Mouse (Mus musculus) kidney, embryonic 14.5 days (tissue): ENCODE measurements around the gene Rpl9. TPM values are rescaled to one million over a fixed set of nuclear protein-coding genes. Genes with fewer than 3 reads are reported as not detected.

Experiments
- ATAC-seq: fragments of 200-750 bp; cut with Nextera tagmentation; 2 replicates; pipeline ENCODE4 v1.8.0; 2017; ENCODE audit warnings: moderate number of reproducible peaks, mild to moderate bottlenecking, moderate TSS enrichment, moderate library complexity; ENCODE audit not compliant: low FRiP score, low TSS enrichment
- H3K27ac ChIP-seq: fragments of 300-500 bp; sonication (generic); 2 replicates; pipeline ENCODE4 v1.5.1; 2014; ENCODE audit warnings: low read depth, mild to moderate bottlenecking, low read length, moderate library complexity, mixed read lengths
- H3K27me3 ChIP-seq: fragments of 300-500 bp; sonication (generic); 2 replicates; pipeline ENCODE4 v1.6.1; 2014; ENCODE audit warnings: mild to moderate bottlenecking, low read length; ENCODE audit not compliant: control insufficient read depth, insufficient read depth
- H3K36me3 ChIP-seq: fragments of 300-500 bp; sonication (generic); 2 replicates; pipeline ENCODE4 v1.6.1; 2014; ENCODE audit warnings: low read length, mixed read lengths; ENCODE audit not compliant: control insufficient read depth, insufficient read depth
- H3K4me1 ChIP-seq: fragments of 300-500 bp; sonication (generic); 2 replicates; pipeline ENCODE4 v1.6.1; 2014; ENCODE audit warnings: low read length, mixed read lengths; ENCODE audit not compliant: control insufficient read depth, insufficient read depth
- H3K4me2 ChIP-seq: fragments of 300-500 bp; sonication (generic); replicated peaks from 2 replicates; pipeline ENCODE4 v1.6.1; 2014; ENCODE audit warnings: low read depth, mild to moderate bottlenecking, low read length
- H3K4me3 ChIP-seq: fragments of 300-500 bp; sonication (generic); 2 replicates; pipeline ENCODE4 v1.5.1; 2014; ENCODE audit warnings: mild to moderate bottlenecking, low read length
- H3K9ac ChIP-seq: fragments of 300-500 bp; sonication (generic); 2 replicates; pipeline ENCODE4 v1.6.1; 2014; ENCODE audit warnings: low read depth, mild to moderate bottlenecking, low read length, moderate library complexity
- H3K9me3 ChIP-seq: fragments of 300-500 bp; sonication (generic); 2 replicates; pipeline ENCODE4 v1.6.1; 2016; ENCODE audit warnings: low read length; ENCODE audit not compliant: control insufficient read depth
- WGBS: fragments of 180-500 bp; shearing (Covaris S2); extraction: QIAGEN DNeasy Blood & Tissue Kit; methylation state at CpG from one replicate; pipeline ENCODE4 v1.1.7; 2014; 5-methylcytosine and 5-hydroxymethylcytosine counted together
- polyA plus RNA-seq: library from polyadenylated mRNA; unstranded; fragments of >200 nt; fragmentation: Nextera tagmentation; extraction: Ambion mirVana; gene quantifications from 2 replicates; pipeline ENCODE4 v1.2.1, GENCODE M21; 2014

Gene Rpl9
- polyA plus RNA-seq, 1 experiment from 2014 or later = 1,219 TPM

GRCm38 (mm10) chr5:65391753-65392152, 509 bp upstream of the Rpl9 start:
- H3K36me3 ChIP-seq = peaks cover 50% of the 10 kb centered on the region
- H3K9ac ChIP-seq = peak overlapping the region; percentile 60
- 0 out of 2 replicates have a peak overlapping the region, but pooled peaks have one; percentile 10 for H3K27ac ChIP-seq
- peaks cover 8% of the 10 kb centered on the region; the same call in 1 of the 2 replicates for H3K4me1 ChIP-seq
- peak; percentile 45; the same call in 1 of the 2 replicates for ATAC-seq
- peak overlapping the region; percentile 71 for H3K4me3 ChIP-seq
- peak overlapping the region; percentile 57 for H3K4me2 ChIP-seq
- H3K9me3 ChIP-seq = no peaks in the 10 kb centered on the region
- 2% methylated on average over 12 of the region's 12 CpGs for WGBS
- no peaks in the 10 kb centered on the region for H3K27me3 ChIP-seq

GRCm38 (mm10) chr5:65387008-65387867, 4.0 kb downstream of the Rpl9 start:
- no peak for ATAC-seq
- Histone ChIP-seq H3K4me1 (peaks cover 8% of the 10 kb centered on the region; the same call in 1 of the 2 replicates), H3K9ac (no peak overlapping the region), H3K4me3 (no peak overlapping the region), H3K9me3 (no peaks in the 10 kb centered on the region), H3K36me3 (peaks cover 33% of the 10 kb centered on the region), H3K4me2 (no peak overlapping the region), H3K27ac (no peak overlapping the region), H3K27me3 (no peaks in the 10 kb centered on the region)
- 86% methylated on average over 6 of the region's 6 CpGs for WGBS

GRCm38 (mm10) chr5:65385704-65386103, 5.5 kb downstream of the Rpl9 start:
- H3K9me3 ChIP-seq = no peaks in the 10 kb centered on the region
- H3K36me3 ChIP-seq = peaks cover 33% of the 10 kb centered on the region
- no peak overlapping the region for H3K27ac ChIP-seq
- ATAC-seq = no peak
- H3K4me3 ChIP-seq = no peak overlapping the region
- no peaks in the 10 kb centered on the region for H3K27me3 ChIP-seq
- no peak overlapping the region for H3K9ac ChIP-seq
- WGBS = 75% methylated on average over 2 of the region's 2 CpGs
- H3K4me1 ChIP-seq = peaks cover 8% of the 10 kb centered on the region; the same call in 1 of the 2 replicates
- H3K4me2 ChIP-seq = no peak overlapping the region

GRCm38 (mm10) chr5:65374746-65375145, 16.5 kb downstream of the Rpl9 start:
- H3K9me3 ChIP-seq = no peaks in the 10 kb centered on the region
- no peak overlapping the region for H3K4me3 ChIP-seq
- no peaks in the 10 kb centered on the region for H3K36me3 ChIP-seq
- no peak overlapping the region for H3K4me2 ChIP-seq
- ATAC-seq = no peak
- WGBS = 79% methylated on average over 7 of the region's 7 CpGs
- no peaks in the 10 kb centered on the region for H3K27me3 ChIP-seq
- H3K27ac ChIP-seq = no peak overlapping the region
- H3K9ac ChIP-seq = no peak overlapping the region
- H3K4me1 ChIP-seq = no peaks in the 10 kb centered on the region

- H3K27me3 ChIP-seq = no peaks in the 10 kb centered on the region
- H3K36me3 ChIP-seq = no peaks in the 10 kb centered on the region
- 90% methylated on average over 7 of the region's 7 CpGs for WGBS
- no peak overlapping the region for H3K27ac ChIP-seq
- H3K4me3 ChIP-seq = no peak overlapping the region
- H3K4me1 ChIP-seq = no peaks in the 10 kb centered on the region
- H3K4me2 ChIP-seq = no peak overlapping the region
- no peak overlapping the region for H3K9ac ChIP-seq
- H3K9me3 ChIP-seq = no peaks in the 10 kb centered on the region
- no peak for ATAC-seq
Measured at GRCm38 (mm10) chr5:65371551-65371950, 19.7 kb downstream of the Rpl9 start.

- H3K4me1 ChIP-seq = no peaks in the 10 kb centered on the region
- H3K9me3 ChIP-seq = no peaks in the 10 kb centered on the region
- H3K4me3 ChIP-seq = no peak overlapping the region
- 90% methylated on average over 11 of the region's 11 CpGs for WGBS
- H3K36me3 ChIP-seq = no peaks in the 10 kb centered on the region
- no peaks in the 10 kb centered on the region for H3K27me3 ChIP-seq
- no peak overlapping the region for H3K4me2 ChIP-seq
- ATAC-seq = no peak
- H3K27ac ChIP-seq = no peak overlapping the region
- no peak overlapping the region for H3K9ac ChIP-seq
Measured at GRCm38 (mm10) chr5:65367837-65368236, 23.4 kb downstream of the Rpl9 start.

GRCm38 (mm10) chr5:65357771-65358170, 33.5 kb downstream of the Rpl9 start:
- Histone ChIP-seq H3K9ac (no peak overlapping the region), H3K4me3 (no peak overlapping the region), H3K9me3 (no peaks in the 10 kb centered on the region), H3K27ac (no peak overlapping the region), H3K4me1 (no peaks in the 10 kb centered on the region), H3K36me3 (no peaks in the 10 kb centered on the region), H3K27me3 (no peaks in the 10 kb centered on the region), H3K4me2 (no peak overlapping the region)
- 76% methylated on average over 3 of the region's 3 CpGs for WGBS
- no peak for ATAC-seq

GRCm38 (mm10) chr5:65356851-65357250, 34.4 kb downstream of the Rpl9 start:
- Histone ChIP-seq H3K4me1 (no peaks in the 10 kb centered on the region), H3K4me2 (no peak overlapping the region), H3K9ac (no peak overlapping the region), H3K27me3 (no peaks in the 10 kb centered on the region), H3K4me3 (no peak overlapping the region), H3K9me3 (no peaks in the 10 kb centered on the region), H3K27ac (no peak overlapping the region), H3K36me3 (no peaks in the 10 kb centered on the region)
- WGBS = 83% methylated on average over 6 of the region's 6 CpGs
- no peak for ATAC-seq

- H3K9ac ChIP-seq = no peak overlapping the region
- H3K9me3 ChIP-seq = no peaks in the 10 kb centered on the region
- H3K27me3 ChIP-seq = no peaks in the 10 kb centered on the region
- H3K4me3 ChIP-seq = no peak overlapping the region
- ATAC-seq = no peak
- no peak overlapping the region for H3K4me2 ChIP-seq
- WGBS = 78% methylated on average over 5 of the region's 5 CpGs
- no peaks in the 10 kb centered on the region for H3K4me1 ChIP-seq
- no peaks in the 10 kb centered on the region for H3K36me3 ChIP-seq
- H3K27ac ChIP-seq = no peak overlapping the region
Measured at GRCm38 (mm10) chr5:65354985-65355384, 36.3 kb downstream of the Rpl9 start.
